Mouse (Mus musculus): Measurements from ENCODE around the gene Mlec. TPM values are rescaled to one million over a fixed set of nuclear protein-coding genes. Genes with fewer than 3 reads are reported as not detected.

Mlec gene
- polyA plus RNA-seq, 1 experiment: 84.4 TPM

DNA sequence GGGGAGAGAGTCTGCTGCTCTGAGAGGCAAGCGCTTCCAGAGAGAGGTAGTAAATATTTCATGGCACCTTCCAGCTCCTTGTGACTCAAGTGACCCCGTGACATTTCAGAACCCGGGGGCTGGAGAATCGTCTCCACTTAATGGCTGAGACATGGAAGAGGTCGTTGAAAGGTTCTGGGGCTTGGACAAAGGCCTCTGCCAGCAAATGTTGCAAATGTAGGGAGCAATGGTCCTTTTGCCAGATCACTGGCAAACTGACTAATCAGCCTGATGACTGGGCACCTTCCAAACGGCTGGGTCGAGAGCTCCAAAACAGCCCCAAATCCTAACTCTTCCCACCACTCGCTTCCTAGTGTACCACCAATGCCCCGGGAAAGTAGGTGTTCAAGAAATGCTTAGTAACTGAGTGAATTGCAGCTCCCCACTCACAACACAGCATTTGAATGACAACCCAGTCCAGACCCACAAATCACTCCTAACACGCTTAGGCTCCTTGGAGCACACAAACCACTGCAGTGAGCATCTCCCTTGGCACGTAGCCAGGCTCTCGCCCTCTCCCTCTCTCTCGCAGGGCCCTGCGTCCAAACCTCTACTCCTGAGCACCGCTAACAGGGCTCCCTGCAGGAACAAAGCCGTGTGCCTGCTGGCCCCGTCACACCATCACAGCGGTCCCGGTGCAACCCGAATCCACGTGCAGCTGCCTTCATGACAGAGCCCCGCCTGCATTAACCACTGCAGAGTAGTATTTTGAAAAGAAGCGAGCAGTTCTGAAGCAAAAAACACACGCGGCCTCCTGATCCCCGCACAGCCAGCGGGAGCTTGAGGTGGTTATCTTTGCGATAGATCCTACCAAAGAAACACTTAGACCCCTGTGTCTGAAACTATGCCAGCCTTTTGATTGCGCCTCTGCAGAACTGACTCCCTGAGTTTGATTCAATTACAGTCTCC is 34.2 kb upstream of the Mlec start:
- Histone ChIP-seq H3K27me3 (replicated peaks) (peaks cover 87% of the 10 kb centered on the region), H3K36me3 (replicated peaks; ENCODE audit: low read length) (no peaks in the 10 kb centered on the region), H3K4me3 (replicated peaks) (no peak overlapping the region), H3K4me1 (peaks cover 48% of the 10 kb centered on the region), H3K9me3 (peaks cover 3% of the 10 kb centered on the region; the same call in 1 of the 2 replicates)
- no peak for TF ChIP-seq GATA1 (IDR thresholded peaks at IDR 0.05; ENCODE audit: borderline replicate concordance, low read length)

DNA sequence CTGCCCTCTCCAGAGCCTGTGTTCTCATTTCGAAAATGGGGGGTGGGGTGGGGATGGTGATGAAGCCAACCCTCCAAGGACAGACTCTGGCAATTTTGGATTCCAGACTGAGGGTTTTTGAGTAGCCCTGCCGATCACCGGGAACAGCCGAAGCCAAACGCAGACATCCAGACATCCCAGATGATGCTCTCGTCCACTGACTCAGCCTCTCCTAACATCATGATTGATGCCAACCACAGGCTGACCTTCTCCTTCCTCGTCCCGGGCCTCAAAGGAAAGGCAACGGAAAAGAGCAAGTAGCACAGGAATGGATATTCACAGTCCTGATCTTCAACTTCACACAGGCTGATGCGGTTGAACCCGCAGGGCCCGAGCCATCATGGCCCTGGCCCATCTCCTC is 32.1 kb upstream of the Mlec start:
- TF ChIP-seq GATA1 (IDR thresholded peaks at IDR 0.05; ENCODE audit: borderline replicate concordance, low read length): no peak
- no peak for TF ChIP-seq FLI1 (IDR thresholded peaks at IDR 0.05; ENCODE audit: low read length)
- H3K27me3 ChIP-seq (replicated peaks): peaks cover 85% of the 10 kb centered on the region
- peaks cover 3% of the 10 kb centered on the region; the same call in 1 of the 2 replicates for H3K9me3 ChIP-seq
- H3K4me1 ChIP-seq: peaks cover 63% of the 10 kb centered on the region
- H3K4me3 ChIP-seq (replicated peaks): no peak overlapping the region
- H3K36me3 ChIP-seq (replicated peaks; ENCODE audit: low read length): no peaks in the 10 kb centered on the region

DNA sequence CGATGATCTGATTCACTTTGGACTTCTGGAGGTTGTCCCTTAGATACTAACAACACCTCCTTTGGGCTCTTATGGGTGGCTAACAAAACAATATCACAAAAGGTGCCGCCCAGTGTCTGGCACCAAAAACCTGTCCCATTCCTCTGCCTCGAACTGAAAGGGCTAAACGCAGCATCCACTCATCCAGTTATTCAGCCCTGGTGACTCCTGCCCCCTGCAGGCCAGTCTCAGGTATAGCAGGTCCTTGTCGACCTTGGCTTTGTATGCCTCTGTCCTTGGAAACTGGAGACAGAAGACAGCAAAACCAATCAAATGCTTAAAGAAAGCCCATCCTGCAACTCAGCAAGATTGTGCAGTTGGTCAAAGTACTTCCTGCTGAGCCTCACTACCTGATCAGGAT is 30.8 kb upstream of the Mlec start:
- Histone ChIP-seq H3K36me3 (replicated peaks; ENCODE audit: low read length) (no peaks in the 10 kb centered on the region), H3K4me1 (peaks cover 61% of the 10 kb centered on the region), H3K4me3 (replicated peaks) (no peak overlapping the region), H3K9me3 (peaks cover 3% of the 10 kb centered on the region; the same call in 1 of the 2 replicates), H3K27me3 (replicated peaks) (peaks cover 85% of the 10 kb centered on the region)
- TF ChIP-seq FLI1 (IDR thresholded peaks at IDR 0.05; ENCODE audit: low read length): no peak
- no peak for TF ChIP-seq GATA1 (IDR thresholded peaks at IDR 0.05; ENCODE audit: borderline replicate concordance, low read length)

DNA sequence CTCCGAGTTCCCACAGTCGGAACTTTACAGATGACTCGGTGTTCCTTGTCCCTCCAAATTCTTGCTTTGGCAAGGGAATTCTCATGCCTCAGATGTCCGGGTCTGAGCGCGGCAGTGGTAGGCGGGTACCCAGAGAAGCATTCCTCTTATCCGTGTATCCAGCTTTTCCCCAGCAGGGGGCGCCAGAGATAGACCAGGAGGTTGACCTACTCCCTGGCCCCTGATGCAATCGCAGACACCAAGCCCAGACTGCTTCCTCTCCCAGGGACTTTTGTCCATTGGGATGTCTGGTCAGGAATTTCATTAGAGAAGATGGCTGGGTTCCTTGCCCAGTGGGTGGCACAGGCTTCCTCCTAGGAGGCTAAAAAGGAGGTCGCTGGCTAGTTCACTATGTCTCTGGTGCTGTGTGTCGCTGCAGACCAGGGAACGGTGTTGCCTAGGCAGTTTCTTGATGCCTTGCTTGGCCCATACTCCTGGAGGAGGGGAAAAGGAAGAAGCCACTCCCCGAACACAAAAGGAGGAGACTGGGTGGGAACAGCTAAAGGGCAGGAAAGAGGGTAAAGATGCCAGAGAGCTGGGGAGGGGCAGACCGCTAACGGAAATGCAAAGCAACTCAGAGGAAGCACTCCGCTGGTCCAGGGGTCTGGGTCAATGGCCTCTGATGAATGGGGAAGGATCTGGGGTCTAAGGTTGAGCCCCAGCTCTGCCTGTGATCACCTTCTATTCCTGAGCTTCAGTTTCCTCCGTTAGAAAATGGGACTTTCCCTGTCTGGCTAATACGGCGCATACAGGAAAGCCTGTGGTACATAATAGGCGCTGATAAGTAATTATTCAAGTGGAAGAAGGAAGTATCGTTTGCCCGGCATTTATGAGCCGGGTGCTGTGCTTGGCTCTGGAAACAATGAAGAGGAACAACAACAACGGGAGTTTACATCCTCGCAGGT is 29.5 kb upstream of the Mlec start:
- Histone ChIP-seq H3K4me3 (replicated peaks) (peak overlapping the region; percentile 90), H3K9me3 (peaks cover 3% of the 10 kb centered on the region; the same call in 1 of the 2 replicates), H3K4me1 (peaks cover 61% of the 10 kb centered on the region), H3K36me3 (replicated peaks; ENCODE audit: low read length) (no peaks in the 10 kb centered on the region), H3K27me3 (replicated peaks) (peaks cover 85% of the 10 kb centered on the region)
- no peak for TF ChIP-seq FLI1 (IDR thresholded peaks at IDR 0.05; ENCODE audit: low read length)
- TF ChIP-seq GATA1 (IDR thresholded peaks at IDR 0.05; ENCODE audit: borderline replicate concordance, low read length): no peak; the same call in 2 of the 3 replicates

DNA sequence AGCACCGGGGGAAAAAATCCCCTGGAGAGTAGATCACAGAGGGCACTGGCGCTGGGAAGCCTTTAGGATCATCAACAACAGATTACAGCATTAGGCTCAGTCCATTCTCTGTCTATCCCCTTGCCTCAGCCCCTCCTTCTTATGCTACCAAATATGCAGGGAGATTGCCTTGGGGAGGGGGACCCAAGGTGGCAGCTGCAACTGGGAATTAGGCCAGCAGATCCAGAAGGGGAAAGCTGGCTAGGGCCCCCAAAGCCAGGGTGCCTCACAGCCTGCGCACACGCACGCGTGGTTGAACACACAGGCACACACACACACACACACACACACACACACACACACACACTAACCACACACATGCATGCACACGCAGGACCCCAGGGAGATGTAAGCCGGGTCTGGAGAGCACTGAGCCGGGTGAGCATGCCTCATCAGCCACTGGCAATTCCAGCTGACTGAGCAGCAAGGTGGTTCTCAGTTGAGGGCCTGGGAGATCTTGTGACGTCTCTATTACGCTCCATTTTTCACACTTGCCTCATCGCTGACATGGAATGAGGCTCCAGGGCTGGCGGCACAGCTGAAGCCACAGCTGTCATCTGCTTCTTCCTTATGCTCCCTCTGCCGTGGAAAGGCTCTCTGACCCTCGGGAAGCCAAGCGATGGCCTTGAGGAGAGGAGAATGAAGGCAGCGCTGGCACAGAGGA is 28.5 kb upstream of the Mlec start:
- H3K4me3 ChIP-seq (replicated peaks): peak overlapping the region; percentile 90
- H3K36me3 ChIP-seq (replicated peaks; ENCODE audit: low read length): no peaks in the 10 kb centered on the region
- H3K27me3 ChIP-seq (replicated peaks): peaks cover 85% of the 10 kb centered on the region
- peaks cover 3% of the 10 kb centered on the region; the same call in 1 of the 2 replicates for H3K9me3 ChIP-seq
- H3K4me1 ChIP-seq: peaks cover 52% of the 10 kb centered on the region
- TF ChIP-seq GATA1 (IDR thresholded peaks at IDR 0.05; ENCODE audit: borderline replicate concordance, low read length) (no peak), FLI1 (IDR thresholded peaks at IDR 0.05; ENCODE audit: low read length) (no peak)

DNA sequence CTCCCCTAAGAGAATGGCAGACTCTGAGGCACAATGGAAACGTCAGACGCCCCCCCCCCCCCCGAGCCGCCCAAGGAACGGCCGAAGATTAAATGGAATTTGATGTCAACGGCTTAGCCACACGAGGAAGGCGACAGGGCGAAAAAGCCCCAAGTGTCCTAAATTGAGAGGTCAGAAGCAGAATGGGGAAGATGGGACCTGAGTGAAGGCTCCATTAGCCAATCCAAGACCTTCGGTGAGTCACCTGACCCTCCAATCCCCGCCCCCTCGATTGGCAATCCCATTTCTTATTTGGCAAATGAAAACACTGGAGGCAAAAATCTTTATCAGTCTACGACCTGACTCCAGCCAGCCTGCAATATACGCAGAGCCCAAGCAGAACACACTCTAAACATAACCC is 26.7 kb upstream of the Mlec start:
- peaks cover 79% of the 10 kb centered on the region for H3K27me3 ChIP-seq (replicated peaks)
- H3K4me1 ChIP-seq: peaks cover 64% of the 10 kb centered on the region
- no peaks in the 10 kb centered on the region for H3K36me3 ChIP-seq (replicated peaks; ENCODE audit: low read length)
- no peak overlapping the region for H3K4me3 ChIP-seq (replicated peaks)
- no peak for TF ChIP-seq GATA1 (IDR thresholded peaks at IDR 0.05; ENCODE audit: borderline replicate concordance, low read length)
- no peak for TF ChIP-seq FLI1 (IDR thresholded peaks at IDR 0.05; ENCODE audit: low read length)
- peaks cover 3% of the 10 kb centered on the region; the same call in 1 of the 2 replicates for H3K9me3 ChIP-seq

DNA sequence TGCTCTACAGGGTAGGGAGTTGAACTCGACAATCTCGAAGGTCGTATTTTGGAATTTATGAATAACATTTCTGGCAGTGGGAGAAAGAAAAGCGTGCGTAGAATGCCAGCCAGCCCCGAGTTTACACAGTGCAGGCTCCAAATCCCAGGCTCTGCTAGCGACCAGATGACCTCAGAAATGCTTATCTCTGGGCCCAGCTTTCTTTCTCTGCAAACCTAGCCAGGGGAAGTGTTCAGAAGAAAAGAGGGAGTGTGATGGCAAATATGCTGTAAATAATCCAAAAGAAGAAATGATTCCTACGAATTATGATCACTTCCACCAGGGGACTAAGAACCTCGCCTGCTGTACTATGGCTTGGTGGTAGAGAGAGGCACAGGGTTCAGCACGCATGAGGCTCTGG is 25.5 kb upstream of the Mlec start:
- peaks cover 5% of the 10 kb centered on the region; the same call in 1 of the 2 replicates for H3K9me3 ChIP-seq
- no peak for TF ChIP-seq FLI1 (IDR thresholded peaks at IDR 0.05; ENCODE audit: low read length)
- no peak for TF ChIP-seq GATA1 (IDR thresholded peaks at IDR 0.05; ENCODE audit: borderline replicate concordance, low read length)
- H3K4me1 ChIP-seq: peaks cover 64% of the 10 kb centered on the region
- peaks cover 77% of the 10 kb centered on the region for H3K27me3 ChIP-seq (replicated peaks)
- H3K4me3 ChIP-seq (replicated peaks): no peak overlapping the region
- H3K36me3 ChIP-seq (replicated peaks; ENCODE audit: low read length): no peaks in the 10 kb centered on the region

DNA sequence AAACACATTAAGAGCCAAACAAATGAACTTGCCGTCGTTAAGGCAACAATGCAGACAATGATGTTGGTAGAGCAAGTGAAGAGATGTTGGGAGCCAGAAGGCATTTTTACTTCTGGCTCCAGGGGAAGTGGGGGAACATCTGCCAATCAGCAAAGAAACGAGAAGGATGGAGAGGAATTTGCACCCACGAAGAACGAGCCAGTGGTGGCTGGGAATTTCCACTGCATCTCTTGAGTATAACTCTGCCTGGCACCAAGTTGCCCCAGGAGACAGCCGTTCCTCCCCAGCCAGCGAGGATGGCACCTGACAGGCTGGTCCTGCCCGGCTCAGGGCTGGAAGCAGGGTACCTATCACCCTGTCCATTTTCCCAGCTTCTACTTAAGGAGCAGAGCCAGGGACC is 24.9 kb upstream of the Mlec start:
- Histone ChIP-seq H3K4me3 (replicated peaks) (no peak overlapping the region), H3K36me3 (replicated peaks; ENCODE audit: low read length) (no peaks in the 10 kb centered on the region), H3K27me3 (replicated peaks) (peaks cover 80% of the 10 kb centered on the region), H3K4me1 (peaks cover 59% of the 10 kb centered on the region), H3K9me3 (0 out of 2 replicates have a peak, but pooled peaks cover 3% of the 10 kb centered on the region)
- no peak for TF ChIP-seq FLI1 (IDR thresholded peaks at IDR 0.05; ENCODE audit: low read length)
- TF ChIP-seq GATA1 (IDR thresholded peaks at IDR 0.05; ENCODE audit: borderline replicate concordance, low read length): no peak

All from megakaryocyte, embryonic 14.5 days (primary cell).